12 mouse cellular contexts compared by ENCODE assay signal in the genomic region with DNA sequence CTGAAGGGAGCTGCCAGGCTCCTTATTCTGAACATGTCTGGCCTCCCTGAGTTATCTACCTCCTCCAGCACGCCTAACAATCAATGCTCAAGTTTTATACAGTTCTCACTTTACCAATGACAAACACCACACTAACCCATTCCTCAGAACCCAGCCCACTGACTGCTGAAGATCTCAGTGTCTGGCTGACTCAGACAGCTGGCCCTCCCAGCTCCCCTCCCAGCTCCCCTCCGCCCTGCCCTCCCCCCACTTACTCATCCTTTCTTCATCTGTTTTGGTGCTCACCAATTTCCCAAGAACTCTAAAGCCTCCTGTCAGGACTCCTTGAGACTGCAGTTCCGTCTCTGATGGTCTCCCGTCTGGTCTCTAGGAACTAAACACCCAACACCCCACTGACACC.
A peak's percentile ranks its signal among the peaks of the same experiment; 100 is the strongest.
DNase-seq lines count a peak whose midpoint lies in the region; ATAC-seq and TF ChIP-seq lines count a peak whose summit lies in the region.
"Had no signal": no experiment of that assay in that cellular context is flagged by ENCODE, and none has a peak within 500 bp of the region (broad histone marks: within the 10 kb centered on the region; RNA-seq: fewer than 3 reads in every experiment).

No protein-coding gene starts in this region.

- no peak overlapping the region for H3ac ChIP-seq in myocyte (ENCODE audit: control insufficient read depth, insufficient read length)

- peak; percentile 42 for DNase-seq in gastrocnemius, adult 2 months
- DNase-seq in gastrocnemius, postnatal 36 days: no peak
- peak; percentile 32 for DNase-seq in lung, postnatal 36 days
- no peak for DNase-seq in lung, postnatal 10 days
- DNase-seq in layer of hippocampus, postnatal 36 days: no peak
- DNase-seq: right cerebral cortex, adult 18-20 months; thymus, adult 2 months had no signal

- no peak overlapping the region for H3K4me3 ChIP-seq in gastrocnemius, adult 2 months
- H3K4me3 ChIP-seq in embryonic fibroblast, embryonic 13.5 days (ENCODE audit: insufficient read depth, low read length): no peak overlapping the region
- H3K4me3 ChIP-seq in myocyte: no peak overlapping the region
- H3K4me3 ChIP-seq: limb, embryonic 13.5 days had no signal

- peak overlapping the region; percentile 86 for H3K4me2 ChIP-seq in myocyte (ENCODE audit: low read depth)
- H3K4me2 ChIP-seq: limb, embryonic 13.5 days had no signal

- H3K27ac ChIP-seq in gastrocnemius, adult 2 months: peak overlapping the region; percentile 70
- H3K27ac ChIP-seq in embryonic fibroblast, embryonic 13.5 days (ENCODE audit: insufficient read depth, low read length): peak overlapping the region; percentile 94
- H3K27ac ChIP-seq: limb, embryonic 13.5 days had no signal

- no peaks in the 10 kb centered on the region for H3K27me3 ChIP-seq in myocyte (ENCODE audit: control insufficient read depth, insufficient read depth, insufficient read length)
- H3K27me3 ChIP-seq: CH12.LX; limb, embryonic 13.5 days had no signal

- intact Hi-C loops in gastrocnemius, adult 2 months (cut with DNase I): no loop called here
- intact Hi-C loops in gastrocnemius, postnatal 36 days (cut with DNase I): no loop called here

- TF ChIP-seq POLR2A in embryonic fibroblast, embryonic 13.5 days (IDR thresholded peaks at IDR 0.05; ENCODE audit: low read depth, low read length): no peak
- no peak for TF ChIP-seq POLR2A in myocyte (IDR thresholded peaks at IDR 0.05; ENCODE audit: insufficient read length, low read depth)

- peaks cover 92% of the 10 kb centered on the region for H3K79me2 ChIP-seq in myocyte (ENCODE audit: control insufficient read depth, insufficient read depth)

- H3K4me1 ChIP-seq in embryonic fibroblast, embryonic 13.5 days (ENCODE audit: control insufficient read depth, insufficient read depth, low read length): peaks cover 51% of the 10 kb centered on the region

- no peaks in the 10 kb centered on the region for H3K36me3 ChIP-seq in myocyte (ENCODE audit: control insufficient read depth, insufficient read depth)
- H3K36me3 ChIP-seq: limb, embryonic 13.5 days had no signal

- no peak for ATAC-seq in granulocyte monocyte progenitor cell, adult 5-6 weeks (replicated peaks; ENCODE audit: poor library complexity, severe bottlenecking)

- no peak for TF ChIP-seq CTCF in gastrocnemius, adult 2 months (IDR thresholded peaks at IDR 0.05)
- no peak for TF ChIP-seq CTCF in embryonic fibroblast, embryonic 13.5 days (IDR thresholded peaks at IDR 0.05; ENCODE audit: borderline replicate concordance, insufficient read depth, low read length)

TF ChIP-seq in myocyte, 11 proteins besides CTCF, POLR2A, EP300 and RAD21:
- TF ChIP-seq E2F4 (IDR thresholded peaks at IDR 0.05; ENCODE audit: insufficient read depth): no peak
- TF ChIP-seq MYOG (IDR thresholded peaks at IDR 0.05; ENCODE audit: control insufficient read depth in 1 of 3, insufficient read depth in 1 of 3, insufficient read length in 2 of 3, low read depth in 2 of 3): peak in 1 of 3 experiments; percentile 77
- TF ChIP-seq REST (IDR thresholded peaks at IDR 0.05; ENCODE audit: insufficient read depth, insufficient read length): no peak
- TF ChIP-seq POLR2AphosphoS2 (IDR thresholded peaks at IDR 0.05; ENCODE audit: insufficient read length, low read depth): no peak
- TF ChIP-seq TCF12 (IDR thresholded peaks at IDR 0.05; ENCODE audit: insufficient read depth, poor library complexity, severe bottlenecking): peak; percentile 16
- no peak for TF ChIP-seq MAX (IDR thresholded peaks at IDR 0.05; ENCODE audit: low read depth)
- TF ChIP-seq MYOD1 (IDR thresholded peaks at IDR 0.05; ENCODE audit: control insufficient read depth in 1 of 3, insufficient read length in 2 of 3, low read depth in 2 of 3): peak in 2 of 3 experiments; percentile 49 to 81
- TF ChIP-seq CEBPB (IDR thresholded peaks at IDR 0.05; ENCODE audit: insufficient read depth, poor library complexity, severe bottlenecking): 0 out of 2 replicates have a peak, but pooled peaks have one; percentile 29

Comparison
In these comparisons a context has a peak if more than half of its experiments do, and no peak if none do; other contexts are left out.
1. DNase-seq: peak in gastrocnemius, adult 2 months (single experiment) and lung, postnatal 36 days (single experiment); none in gastrocnemius, postnatal 36 days (0 of 2), lung, postnatal 10 days (single experiment) and layer of hippocampus, postnatal 36 days (0 of 2).